Mouse (Mus musculus) thymus, postnatal 4 days (tissue): ENCODE measurements around the gene D5Ertd577e.
"Not testable (repeated sequence)": the region's sequence is repeated elsewhere in the genome, so short reads cannot be mapped to it uniquely, and the experiment has no call there.

Experiments used
- DNase-seq: peaks from one replicate; pipeline ENCODE4 v3.0.0; 2021

The D5Ertd577e gene

DNA sequence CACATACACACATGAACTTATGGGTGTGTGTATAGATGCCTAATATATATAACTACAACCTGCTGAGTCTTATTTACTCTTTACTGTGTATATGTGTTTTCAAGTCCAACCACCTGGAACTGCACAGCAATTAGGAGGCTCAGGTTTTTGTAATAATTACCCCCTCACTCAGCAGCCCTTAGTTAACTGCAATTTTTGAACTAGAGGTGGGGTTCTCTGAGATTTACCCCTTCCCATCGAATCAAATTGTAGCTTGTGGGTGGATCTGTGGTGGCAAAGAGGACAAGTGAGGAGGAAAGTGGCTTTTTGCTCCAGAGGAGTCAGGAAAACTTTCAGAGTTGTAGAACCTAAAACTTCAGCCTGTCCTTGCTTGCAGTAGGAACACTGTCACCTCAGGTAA, at the start of gene D5Ertd577e:
TSS of gene D5Ertd577e (plus strand) at position 301 of the 400 bp plus-strand sequence.
- not testable (repeated sequence) for DNase-seq

DNA sequence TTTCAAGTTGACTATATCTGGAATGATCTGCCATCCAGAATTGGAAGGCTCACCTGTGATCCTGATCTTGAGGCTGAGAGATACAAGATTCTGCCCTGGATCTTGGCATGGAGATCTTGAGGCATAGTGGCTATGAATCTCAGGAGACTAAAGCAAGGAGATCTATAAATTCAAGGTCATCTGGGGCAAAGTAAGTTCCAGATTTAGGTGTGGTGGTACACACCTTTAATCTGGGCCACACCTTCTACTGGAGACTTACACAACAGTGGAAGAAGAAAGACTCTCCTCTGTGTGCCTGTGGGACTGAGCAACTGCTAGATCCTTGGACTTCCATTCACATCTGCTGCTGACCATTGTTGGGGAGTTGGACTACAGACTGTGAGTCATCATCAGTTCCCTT, 53.9 kb downstream of the D5Ertd577e start, which contains the start of gene Gm3286:
TSS of gene Gm3286 (plus strand) at position 301 of the 400 bp plus-strand sequence.
- DNase-seq: not testable (repeated sequence)
